Mouse (Mus musculus): ENCODE measurements around the gene Pip5k1a. TPM values are rescaled to one million over a fixed set of nuclear protein-coding genes. Genes with fewer than 3 reads are reported as not detected.
"Not testable (repeated sequence)": the region's sequence is repeated elsewhere in the genome, so short reads cannot be mapped to it uniquely, and the experiment has no call there.

Pip5k1a gene
- polyA plus RNA-seq, 1 experiment from 2014 or later, result 16.9 TPM

- H3K36me3 ChIP-seq (ENCODE audit: control insufficient read depth, insufficient read depth, low read length), result no peaks in the 10 kb centered on the region; the same call in 1 of the 2 replicates
- no peak for ATAC-seq (ENCODE audit: low FRiP score, low TSS enrichment)
- no peak overlapping the region for H3K9ac ChIP-seq (ENCODE audit: low read depth, low read length)
- no peak overlapping the region for H3K27ac ChIP-seq (ENCODE audit: low read depth, low read length)
- no peak overlapping the region for H3K4me2 ChIP-seq (replicated peaks; ENCODE audit: low read depth, low read length)
- H3K27me3 ChIP-seq (ENCODE audit: control insufficient read depth, insufficient read depth, low read length), result no peaks in the 10 kb centered on the region
- WGBS, result 73% methylated on average over 25 of the region's 25 CpGs
- 0 out of 2 replicates have a peak, but pooled peaks cover 6% of the 10 kb centered on the region for H3K4me1 ChIP-seq (ENCODE audit: control insufficient read depth, insufficient read depth, low read length)
- H3K4me3 ChIP-seq (ENCODE audit: low read length), result no peak overlapping the region
- H3K9me3 ChIP-seq (ENCODE audit: control insufficient read depth, low read length), result no peaks in the 10 kb centered on the region
Observed at GRCm38 (mm10) chr3:95139586-95140288, 33.0 kb upstream of the Pip5k1a start.

GRCm38 (mm10) chr3:95136336-95136735 is 29.6 kb upstream of the Pip5k1a start:
- Histone ChIP-seq H3K4me2 (replicated peaks; ENCODE audit: low read depth, low read length) (no peak overlapping the region), H3K36me3 (ENCODE audit: control insufficient read depth, insufficient read depth, low read length) (no peaks in the 10 kb centered on the region; the same call in 1 of the 2 replicates), H3K27ac (ENCODE audit: low read depth, low read length) (no peak overlapping the region), H3K4me1 (ENCODE audit: control insufficient read depth, insufficient read depth, low read length) (peaks cover 10% of the 10 kb centered on the region), H3K9ac (ENCODE audit: low read depth, low read length) (no peak overlapping the region), H3K27me3 (ENCODE audit: control insufficient read depth, insufficient read depth, low read length) (no peaks in the 10 kb centered on the region), H3K9me3 (ENCODE audit: control insufficient read depth, low read length) (no peaks in the 10 kb centered on the region), H3K4me3 (ENCODE audit: low read length) (no peak overlapping the region)
- no peak for ATAC-seq (ENCODE audit: low FRiP score, low TSS enrichment)
- 97% methylated on average over 3 of the region's 3 CpGs for WGBS

DNA sequence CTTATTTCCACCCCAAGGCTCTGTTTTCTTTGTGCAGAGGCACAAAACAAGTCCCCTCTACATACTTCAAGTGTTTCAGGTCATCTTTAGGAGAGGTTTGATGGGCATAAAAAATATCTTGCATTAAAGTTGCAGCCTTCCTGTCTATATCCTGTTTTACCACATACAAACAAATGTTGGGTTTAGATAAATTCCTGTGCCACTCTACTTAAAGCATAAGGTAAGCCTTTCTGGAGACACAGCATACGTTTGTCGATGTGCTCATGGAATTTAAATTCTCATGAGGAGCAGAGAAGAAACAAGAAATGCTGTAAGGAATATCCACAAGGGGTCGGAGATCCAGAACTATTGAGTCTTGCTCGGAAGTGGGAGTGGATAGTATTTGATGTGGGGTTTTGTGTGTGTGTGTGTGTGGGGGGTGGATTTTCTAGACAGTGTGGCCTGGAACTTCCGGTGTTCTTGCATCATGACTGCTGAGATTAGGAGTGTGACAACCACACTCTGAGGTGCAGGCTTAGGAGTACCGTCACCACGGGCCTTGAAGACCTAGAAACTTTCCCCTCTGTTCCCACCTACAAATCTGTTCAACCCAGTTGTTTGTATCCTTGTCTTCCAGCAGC is 28.8 kb upstream of the Pip5k1a start:
- ATAC-seq (ENCODE audit: low FRiP score, low TSS enrichment), result peak; percentile 2; the same call in 1 of the 2 replicates
- H3K36me3 ChIP-seq (ENCODE audit: control insufficient read depth, insufficient read depth, low read length), result no peaks in the 10 kb centered on the region; the same call in 1 of the 2 replicates
- 87% methylated on average over 7 of the region's 7 CpGs for WGBS
- H3K9ac ChIP-seq (ENCODE audit: low read depth, low read length), result no peak overlapping the region
- H3K9me3 ChIP-seq (ENCODE audit: control insufficient read depth, low read length), result no peaks in the 10 kb centered on the region
- H3K4me1 ChIP-seq (ENCODE audit: control insufficient read depth, insufficient read depth, low read length), result peaks cover 10% of the 10 kb centered on the region
- H3K27ac ChIP-seq (ENCODE audit: low read depth, low read length), result no peak overlapping the region
- H3K4me3 ChIP-seq (ENCODE audit: low read length), result peak overlapping the region; percentile 29
- H3K4me2 ChIP-seq (replicated peaks; ENCODE audit: low read depth, low read length), result peak overlapping the region; percentile 44
- no peaks in the 10 kb centered on the region for H3K27me3 ChIP-seq (ENCODE audit: control insufficient read depth, insufficient read depth, low read length)

DNA sequence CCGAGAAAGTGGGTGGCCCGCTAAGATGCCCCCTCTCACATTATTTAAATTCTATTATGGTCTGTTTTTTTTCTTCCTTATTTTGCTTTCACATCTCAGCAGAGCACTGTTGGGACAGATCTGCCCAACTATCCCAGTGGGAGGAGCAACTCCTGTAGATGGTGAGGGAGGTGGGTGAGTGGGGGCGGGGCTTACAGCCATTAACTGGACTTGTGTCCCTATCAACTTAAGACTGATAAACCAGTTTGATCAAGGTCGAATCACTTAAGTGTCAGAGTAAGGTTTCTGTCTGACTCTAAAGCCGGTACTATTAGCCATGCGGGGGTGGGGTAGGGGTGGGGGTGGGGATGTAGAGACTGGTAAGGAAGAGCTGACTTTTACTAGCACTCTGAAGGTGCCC is 28.3 kb upstream of the Pip5k1a start:
- Histone ChIP-seq H3K4me1 (ENCODE audit: control insufficient read depth, insufficient read depth, low read length) (peaks cover 13% of the 10 kb centered on the region), H3K9ac (ENCODE audit: low read depth, low read length) (peak overlapping the region; percentile 37; the same call in 1 of the 2 replicates), H3K36me3 (ENCODE audit: control insufficient read depth, insufficient read depth, low read length) (peaks cover 4% of the 10 kb centered on the region; the same call in 1 of the 2 replicates), H3K27me3 (ENCODE audit: control insufficient read depth, insufficient read depth, low read length) (no peaks in the 10 kb centered on the region), H3K4me3 (ENCODE audit: low read length) (peak overlapping the region; percentile 29), H3K9me3 (ENCODE audit: control insufficient read depth, low read length) (no peaks in the 10 kb centered on the region), H3K4me2 (replicated peaks; ENCODE audit: low read depth, low read length) (peak overlapping the region; percentile 44), H3K27ac (ENCODE audit: low read depth, low read length) (no peak overlapping the region)
- peak; percentile 58 for ATAC-seq (ENCODE audit: low FRiP score, low TSS enrichment)
- WGBS, result 18% methylated on average over 6 of the region's 6 CpGs

DNA sequence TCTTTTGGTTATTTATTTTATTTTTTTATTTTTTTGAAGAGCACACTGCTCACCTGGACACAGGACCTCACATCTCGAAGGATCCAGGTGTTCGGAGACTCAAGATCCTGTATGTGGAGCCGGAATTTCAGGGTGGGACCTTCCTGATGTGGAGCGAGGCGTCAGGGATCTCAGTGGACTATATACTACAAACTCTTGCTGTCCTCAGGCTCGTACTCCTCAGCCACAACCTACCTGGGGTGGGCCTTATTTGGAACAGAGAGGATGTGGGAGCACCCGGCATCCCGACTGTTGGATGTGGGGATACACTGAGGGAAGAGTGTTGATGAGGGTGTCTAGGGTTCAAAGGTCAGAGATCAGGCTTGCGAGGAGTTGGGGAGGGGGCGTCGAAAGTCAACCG is 27.4 kb upstream of the Pip5k1a start:
- peak overlapping the region; percentile 67 for H3K4me3 ChIP-seq (ENCODE audit: low read length)
- no CpG with 5 or more reads among the region's 12 CpGs for WGBS
- H3K9ac ChIP-seq (ENCODE audit: low read depth, low read length); H3K4me2 ChIP-seq (replicated peaks; ENCODE audit: low read depth, low read length); H3K27ac ChIP-seq (ENCODE audit: low read depth, low read length); H3K36me3 ChIP-seq (ENCODE audit: control insufficient read depth, insufficient read depth, low read length); H3K27me3 ChIP-seq (ENCODE audit: control insufficient read depth, insufficient read depth, low read length); H3K9me3 ChIP-seq (ENCODE audit: control insufficient read depth, low read length): not testable (repeated sequence)
- peaks cover 22% of the 10 kb centered on the region for H3K4me1 ChIP-seq (ENCODE audit: control insufficient read depth, insufficient read depth, low read length)
- peak; percentile 33 for ATAC-seq (ENCODE audit: low FRiP score, low TSS enrichment)

- Histone ChIP-seq H3K27ac (ENCODE audit: low read depth, low read length) (peak within 1 kb of the TSS; percentile 9; the same call in 1 of the 2 replicates), H3K9ac (ENCODE audit: low read depth, low read length) (peak within 1 kb of the TSS; percentile 68), H3K9me3 (ENCODE audit: control insufficient read depth, low read length) (no peaks in the 10 kb centered on the region), H3K27me3 (ENCODE audit: control insufficient read depth, insufficient read depth, low read length) (no peaks in the 10 kb centered on the region), H3K4me3 (ENCODE audit: low read length) (peak within 1 kb of the TSS; percentile 67), H3K36me3 (ENCODE audit: control insufficient read depth, insufficient read depth, low read length) (peaks cover 4% of the 10 kb centered on the region; the same call in 1 of the 2 replicates), H3K4me2 (replicated peaks; ENCODE audit: low read depth, low read length) (peak within 1 kb of the TSS; percentile 73), H3K4me1 (ENCODE audit: control insufficient read depth, insufficient read depth, low read length) (peaks cover 23% of the 10 kb centered on the region)
- under 1% methylated on average over 20 of the region's 20 CpGs for WGBS
- ATAC-seq (ENCODE audit: low FRiP score, low TSS enrichment), result peak; percentile 84
Observed at GRCm38 (mm10) chr3:95133680-95134101, 27.0 kb upstream of the Pip5k1a start, which contains the start of the genes Scnm1 and Lysmd1. TSS of gene Scnm1 (minus strand) at chr3:95134011. TSS of gene Lysmd1 (plus strand) at chr3:95134088.

- no peaks in the 10 kb centered on the region for H3K27me3 ChIP-seq (ENCODE audit: control insufficient read depth, insufficient read depth, low read length)
- peaks cover 4% of the 10 kb centered on the region; the same call in 1 of the 2 replicates for H3K36me3 ChIP-seq (ENCODE audit: control insufficient read depth, insufficient read depth, low read length)
- 57% methylated on average over 11 of the region's 11 CpGs for WGBS
- H3K9ac ChIP-seq (ENCODE audit: low read depth, low read length), result peak overlapping the region; percentile 68
- peak overlapping the region; percentile 73 for H3K4me2 ChIP-seq (replicated peaks; ENCODE audit: low read depth, low read length)
- peak overlapping the region; percentile 9; the same call in 1 of the 2 replicates for H3K27ac ChIP-seq (ENCODE audit: low read depth, low read length)
- no peaks in the 10 kb centered on the region for H3K9me3 ChIP-seq (ENCODE audit: control insufficient read depth, low read length)
- peak overlapping the region; percentile 67 for H3K4me3 ChIP-seq (ENCODE audit: low read length)
- no peak for ATAC-seq (ENCODE audit: low FRiP score, low TSS enrichment)
- peaks cover 23% of the 10 kb centered on the region for H3K4me1 ChIP-seq (ENCODE audit: control insufficient read depth, insufficient read depth, low read length)
Observed at GRCm38 (mm10) chr3:95133176-95133575, 26.4 kb upstream of the Pip5k1a start.

GRCm38 (mm10) chr3:95132389-95132788 is 25.7 kb upstream of the Pip5k1a start:
- not testable (repeated sequence) for H3K9me3 ChIP-seq (ENCODE audit: control insufficient read depth, low read length); H3K27ac ChIP-seq (ENCODE audit: low read depth, low read length); ATAC-seq (ENCODE audit: low FRiP score, low TSS enrichment); H3K9ac ChIP-seq (ENCODE audit: low read depth, low read length); H3K4me3 ChIP-seq (ENCODE audit: low read length); H3K27me3 ChIP-seq (ENCODE audit: control insufficient read depth, insufficient read depth, low read length); H3K4me2 ChIP-seq (replicated peaks; ENCODE audit: low read depth, low read length); H3K36me3 ChIP-seq (ENCODE audit: control insufficient read depth, insufficient read depth, low read length)
- 89% methylated on average over 2 of the region's 2 CpGs for WGBS
- peaks cover 23% of the 10 kb centered on the region for H3K4me1 ChIP-seq (ENCODE audit: control insufficient read depth, insufficient read depth, low read length)

- no peak overlapping the region for H3K9ac ChIP-seq (ENCODE audit: low read depth, low read length)
- no peak overlapping the region for H3K27ac ChIP-seq (ENCODE audit: low read depth, low read length)
- no peaks in the 10 kb centered on the region for H3K27me3 ChIP-seq (ENCODE audit: control insufficient read depth, insufficient read depth, low read length)
- H3K36me3 ChIP-seq (ENCODE audit: control insufficient read depth, insufficient read depth, low read length), result peaks cover 4% of the 10 kb centered on the region; the same call in 1 of the 2 replicates
- no peak for ATAC-seq (ENCODE audit: low FRiP score, low TSS enrichment)
- no peak overlapping the region for H3K4me2 ChIP-seq (replicated peaks; ENCODE audit: low read depth, low read length)
- peaks cover 18% of the 10 kb centered on the region for H3K4me1 ChIP-seq (ENCODE audit: control insufficient read depth, insufficient read depth, low read length)
- WGBS, result 48% methylated on average over 5 of the region's 5 CpGs
- no peak overlapping the region for H3K4me3 ChIP-seq (ENCODE audit: low read length)
- H3K9me3 ChIP-seq (ENCODE audit: control insufficient read depth, low read length), result no peaks in the 10 kb centered on the region
Observed at GRCm38 (mm10) chr3:95130081-95130480, 23.4 kb upstream of the Pip5k1a start.

Data from kidney, embryonic 14.5 days (tissue).